Mouse (Mus musculus) stomach, postnatal 0 days (tissue): ENCODE measurements at regions not wholly inside any gene's neighbourhood (a gene's known extent, or its start where the extent isn't known, plus 50 kb on each side); places are given as distances from the start of the nearest gene placed in this dataset.

Source experiments
- CTCF ChIP-seq: IDR thresholded peaks from 2 replicates; pipeline ENCODE4 v1.5.1; 2016; ENCODE audit warnings: antibody characterized with exemption, low read depth, mild to moderate bottlenecking, moderate library complexity
- EP300 ChIP-seq: optimal IDR thresholded peaks from 2 replicates; pipeline ENCODE3; 2016; ENCODE audit warnings: antibody characterized with exemption

- TF ChIP-seq CTCF, result no peak
- no peak for TF ChIP-seq EP300
Observed at GRCm38 (mm10) chrX:166808207-166808606, 222.7 kb upstream of the Egfl6 start.
